9 mouse cellular contexts compared by ENCODE assay signal in genomic region chr12:71113675-71114288, GRCm38 (mm10). TPM values are rescaled to one million over a fixed set of nuclear protein-coding genes. Genes with fewer than 3 reads are reported as not detected.
DNase-seq lines count a peak whose midpoint lies in the region; ATAC-seq lines count a peak whose summit lies in the region.
"Had no signal": no experiment of that assay in that cellular context is flagged by ENCODE, and none has a peak within 500 bp of the region (broad histone marks: within the 10 kb centered on the region; RNA-seq: fewer than 3 reads in every experiment).

No protein-coding gene starts in this region.

- peak; percentile 50 for DNase-seq in 3T3-L1 (ENCODE audit: low read depth, low spot score)
- peak; percentile 69 for DNase-seq in Muller cell, postnatal 12 days (ENCODE audit: inconsistent ontology term)
- DNase-seq in hindbrain, embryonic 14.5 days (ENCODE audit: low spot score) = peak; percentile 53
- DNase-seq in left cerebral cortex, adult 11 months (ENCODE audit: low spot score) = peak; percentile 62
- DNase-seq in lung, postnatal 14 days = peak; percentile 65
- peak; percentile 77 to 85 for DNase-seq in right cerebral cortex, postnatal 10 days (ENCODE audit: low spot score in 2 of 2)
- DNase-seq in gastrocnemius, adult 8-10 months (ENCODE audit: low spot score in 2 of 2) = no peak

- H3K9me3 ChIP-seq in hindbrain, embryonic 14.5 days (ENCODE audit: control insufficient read depth, low read length) = no peaks in the 10 kb centered on the region

- no peak overlapping the region for H3K27ac ChIP-seq in hindbrain, embryonic 14.5 days

- H3K4me1 ChIP-seq in hindbrain, embryonic 14.5 days (replicated peaks; ENCODE audit: control insufficient read depth, insufficient read depth, low read length) = peaks cover 12% of the 10 kb centered on the region

- no peaks in the 10 kb centered on the region for H3K36me3 ChIP-seq in hindbrain, embryonic 14.5 days (replicated peaks; ENCODE audit: control insufficient read depth, insufficient read depth)

- ATAC-seq in erythroblast, adult 5-6 weeks (replicated peaks; ENCODE audit: low FRiP score, poor library complexity, severe bottlenecking) = 0 out of 2 replicates have a peak, but pooled peaks have one; percentile 65
- peak; percentile 59; the same call in 1 of the 2 replicates for ATAC-seq in hindbrain, embryonic 14.5 days (ENCODE audit: low FRiP score)

- H3K4me3 ChIP-seq in hindbrain, embryonic 14.5 days (replicated peaks; ENCODE audit: low read length) = no peak overlapping the region

- 0 out of 2 replicates have a peak, but pooled peaks cover 6% of the 10 kb centered on the region for H3K27me3 ChIP-seq in hindbrain, embryonic 14.5 days (ENCODE audit: control insufficient read depth, insufficient read depth, low read length)

- WGBS in hindbrain, embryonic 14.5 days = 27% methylated on average over 11 of the region's 12 CpGs

- H3K9ac ChIP-seq in hindbrain, embryonic 14.5 days = no peak overlapping the region

- peak overlapping the region; percentile 24 for H3K4me2 ChIP-seq in hindbrain, embryonic 14.5 days (replicated peaks)

RNA-seq across cellular contexts. Expression of gene Tomm20l, which starts 2.6 kb away (rescaled TPM):
- not detected in 2 replicates for total RNA-seq in erythroblast, adult 5-6 weeks (2015; ENCODE audit: low replicate concordance)
- not detected in 2 replicates for total RNA-seq in erythroblast, adult 5-6 weeks (2017; ENCODE audit: low replicate concordance)
- not detected in 2 replicates for polyA plus RNA-seq in hindbrain, embryonic 14.5 days (2014; fragmentation: Nextera tagmentation; extraction: Ambion mirVana)
- not detected for total RNA-seq in gastrocnemius, adult 8-10 months (2022)
- polyA plus RNA-seq: small intestine, adult 2 months had no signal

RNA-seq across cellular contexts. Expression of gene Timm9, which starts 22.7 kb away (rescaled TPM):
- 17.9 and 18.8 TPM in 2 replicates for total RNA-seq in erythroblast, adult 5-6 weeks (2015; ENCODE audit: low replicate concordance)
- total RNA-seq in erythroblast, adult 5-6 weeks (2017; ENCODE audit: low replicate concordance) = 0.34 and 0.56 TPM in 2 replicates
- polyA plus RNA-seq in hindbrain, embryonic 14.5 days (2014; fragmentation: Nextera tagmentation; extraction: Ambion mirVana) = 114 and 116 TPM in 2 replicates
- total RNA-seq in gastrocnemius, adult 8-10 months (2022) = 10 to 100 TPM; 24.4 to 32.6 (median 26.6) TPM

RNA-seq across cellular contexts. Expression of gene 2700049A03Rik, which starts 22.9 kb away (rescaled TPM):
- total RNA-seq in erythroblast, adult 5-6 weeks (2015; ENCODE audit: low replicate concordance) = 5.8 and 12.3 TPM in 2 replicates
- total RNA-seq in erythroblast, adult 5-6 weeks (2017; ENCODE audit: low replicate concordance) = 15.4 and 17.7 TPM in 2 replicates
- 11.1 and 13.9 TPM in 2 replicates for polyA plus RNA-seq in hindbrain, embryonic 14.5 days (2014; fragmentation: Nextera tagmentation; extraction: Ambion mirVana)
- total RNA-seq in gastrocnemius, adult 8-10 months (2022) = 1 to 10 TPM; 4.0 to 5.3 (median 4.2) TPM

Comparison
In these comparisons a context has a peak if more than half of its experiments do, and no peak if none do; other contexts are left out.
1. DNase-seq: peak in 3T3-L1 (single experiment), Muller cell, postnatal 12 days (single experiment), hindbrain, embryonic 14.5 days (single experiment), left cerebral cortex, adult 11 months (single experiment), lung, postnatal 14 days (single experiment) and right cerebral cortex, postnatal 10 days (2 of 2); none in gastrocnemius, adult 8-10 months (0 of 2).